Mouse (Mus musculus) olfactory bulb, adult 2 months (tissue): ENCODE data around the gene Ccdc6.

Experiments
- CTCF ChIP-seq: fragments of 200-500 bp; IDR thresholded peaks from 2 replicates; pipeline ENCODE4 v1.5.1; 2012; ENCODE audit warnings: low read depth, mild to moderate bottlenecking, low read length, moderate library complexity; ENCODE audit not compliant: insufficient read depth
- POLR2A ChIP-seq: fragments of 200-500 bp; IDR thresholded peaks from 2 replicates; pipeline ENCODE4 v1.6.1; 2012; ENCODE audit warnings: mild to moderate bottlenecking, low read depth, low read length, moderate library complexity; ENCODE audit not compliant: insufficient read depth

GRCm38 (mm10) chr10:70211281-70211680, 114.4 kb downstream of the Ccdc6 start:
- TF ChIP-seq CTCF (no peak), POLR2A (no peak)
